Mouse (Mus musculus): ENCODE measurements around the gene Cda. TPM values are rescaled to one million over a fixed set of nuclear protein-coding genes. Genes with fewer than 3 reads are reported as not detected.

Gene Cda
- polyA plus RNA-seq, 1 experiment from 2014 or later = 8.1 TPM

DNA sequence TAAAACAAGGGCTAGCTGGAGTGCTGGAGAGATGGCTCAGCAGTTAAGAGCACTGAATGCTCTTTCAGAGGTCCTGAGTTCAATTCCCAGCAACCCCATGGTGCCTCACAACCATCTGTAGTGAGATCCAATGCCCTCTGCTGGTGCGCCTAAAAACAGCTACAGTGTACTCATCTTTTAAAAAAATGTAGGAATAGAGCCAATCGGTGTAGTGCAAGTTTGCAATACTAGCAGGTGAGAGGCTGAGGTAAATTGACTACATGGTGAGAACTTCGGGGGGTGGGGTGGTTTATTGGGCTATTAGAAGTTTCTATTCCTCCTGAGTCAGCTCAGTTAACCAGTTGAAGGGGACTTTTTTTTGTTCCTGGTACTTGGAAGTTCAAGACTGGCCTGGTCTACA lies 7.3 kb upstream of the Cda start:
- no peak overlapping the region for H3K9ac ChIP-seq (ENCODE audit: low read depth, low read length)
- no peak overlapping the region for H3K27ac ChIP-seq (ENCODE audit: low read depth, low read length)
- no peaks in the 10 kb centered on the region for H3K27me3 ChIP-seq (replicated peaks; ENCODE audit: control insufficient read depth, insufficient read depth, low read length)
- H3K4me2 ChIP-seq (ENCODE audit: low read length) = no peak overlapping the region
- no peaks in the 10 kb centered on the region for H3K9me3 ChIP-seq (ENCODE audit: control insufficient read depth, low read length)
- H3K4me1 ChIP-seq (ENCODE audit: control insufficient read depth, insufficient read depth, low read depth, low read length) = peaks cover 8% of the 10 kb centered on the region
- 91% methylated on average over 3 of the region's 3 CpGs for WGBS
- H3K36me3 ChIP-seq (ENCODE audit: control insufficient read depth, insufficient read depth, low read length) = no peaks in the 10 kb centered on the region
- no peak for ATAC-seq
- no peak overlapping the region for H3K4me3 ChIP-seq (ENCODE audit: low read length)

- Histone ChIP-seq H3K9me3 (ENCODE audit: control insufficient read depth, low read length) (no peaks in the 10 kb centered on the region), H3K4me2 (ENCODE audit: low read length) (no peak overlapping the region), H3K27ac (ENCODE audit: low read depth, low read length) (no peak overlapping the region), H3K36me3 (ENCODE audit: control insufficient read depth, insufficient read depth, low read length) (no peaks in the 10 kb centered on the region), H3K27me3 (replicated peaks; ENCODE audit: control insufficient read depth, insufficient read depth, low read length) (peaks cover 3% of the 10 kb centered on the region), H3K4me3 (ENCODE audit: low read length) (no peak overlapping the region), H3K9ac (ENCODE audit: low read depth, low read length) (no peak overlapping the region), H3K4me1 (ENCODE audit: control insufficient read depth, insufficient read depth, low read depth, low read length) (peaks cover 8% of the 10 kb centered on the region)
- 75% methylated on average over 5 of the region's 5 CpGs for WGBS
- no peak for ATAC-seq
Measured at GRCm38 (mm10) chr4:138370996-138371516, 3.3 kb upstream of the Cda start.

DNA sequence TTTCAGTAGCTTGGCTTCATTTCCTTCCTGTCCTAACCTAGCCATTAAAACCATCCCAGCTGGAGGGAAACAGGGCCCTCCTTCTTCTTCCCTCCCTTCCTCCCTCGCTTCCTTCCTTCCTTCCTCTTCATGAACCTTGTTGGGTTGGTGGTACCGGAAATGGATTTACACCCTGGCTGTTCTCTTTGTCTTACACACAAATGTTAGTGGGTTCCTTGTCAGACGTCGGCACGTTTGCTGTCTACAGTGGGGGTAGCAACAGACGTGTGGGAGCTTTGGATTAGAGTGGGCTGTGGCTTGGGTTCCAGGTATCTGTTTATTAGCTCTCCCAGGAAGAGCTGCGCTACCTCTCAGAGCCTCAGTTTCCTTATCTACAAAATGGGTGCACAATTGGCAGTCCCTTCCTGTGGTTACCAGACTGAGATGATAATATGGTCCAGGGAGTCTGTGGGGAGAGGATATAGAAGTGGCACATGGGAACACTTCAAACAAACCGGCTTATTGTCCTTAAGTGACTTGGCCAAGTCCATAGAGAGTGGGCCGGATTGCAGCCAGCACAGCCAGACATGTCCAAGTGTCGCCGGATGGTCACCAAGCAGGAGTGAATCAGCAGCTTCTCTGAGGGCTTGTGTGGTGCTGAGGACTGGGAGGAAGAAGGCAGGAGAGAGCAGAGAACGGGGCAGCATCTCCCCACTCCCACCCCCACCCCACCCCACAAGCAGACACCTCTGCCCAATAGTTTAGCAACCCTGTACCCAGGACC lies 887 bp upstream of the Cda start:
- Histone ChIP-seq H3K4me3 (ENCODE audit: low read length) (no peak overlapping the region), H3K27ac (ENCODE audit: low read depth, low read length) (no peak overlapping the region), H3K9me3 (ENCODE audit: control insufficient read depth, low read length) (no peaks in the 10 kb centered on the region), H3K9ac (ENCODE audit: low read depth, low read length) (no peak overlapping the region), H3K36me3 (ENCODE audit: control insufficient read depth, insufficient read depth, low read length) (no peaks in the 10 kb centered on the region), H3K4me1 (ENCODE audit: control insufficient read depth, insufficient read depth, low read depth, low read length) (peaks cover 8% of the 10 kb centered on the region), H3K4me2 (ENCODE audit: low read length) (peak overlapping the region; percentile 58), H3K27me3 (replicated peaks; ENCODE audit: control insufficient read depth, insufficient read depth, low read length) (peaks cover 3% of the 10 kb centered on the region)
- WGBS = 85% methylated on average over 11 of the region's 12 CpGs
- no peak for ATAC-seq

GRCm38 (mm10) chr4:138366561-138366960 lies 1.2 kb downstream of the Cda start:
- H3K27me3 ChIP-seq (replicated peaks; ENCODE audit: control insufficient read depth, insufficient read depth, low read length) = peaks cover 3% of the 10 kb centered on the region
- no peak overlapping the region for H3K9ac ChIP-seq (ENCODE audit: low read depth, low read length)
- H3K36me3 ChIP-seq (ENCODE audit: control insufficient read depth, insufficient read depth, low read length) = no peaks in the 10 kb centered on the region
- no peak for ATAC-seq
- H3K9me3 ChIP-seq (ENCODE audit: control insufficient read depth, low read length) = no peaks in the 10 kb centered on the region
- no peak overlapping the region for H3K27ac ChIP-seq (ENCODE audit: low read depth, low read length)
- H3K4me2 ChIP-seq (ENCODE audit: low read length) = no peak overlapping the region
- WGBS = 91% methylated on average over 2 of the region's 2 CpGs
- peaks cover 8% of the 10 kb centered on the region for H3K4me1 ChIP-seq (ENCODE audit: control insufficient read depth, insufficient read depth, low read depth, low read length)
- no peak overlapping the region for H3K4me3 ChIP-seq (ENCODE audit: low read length)

DNA sequence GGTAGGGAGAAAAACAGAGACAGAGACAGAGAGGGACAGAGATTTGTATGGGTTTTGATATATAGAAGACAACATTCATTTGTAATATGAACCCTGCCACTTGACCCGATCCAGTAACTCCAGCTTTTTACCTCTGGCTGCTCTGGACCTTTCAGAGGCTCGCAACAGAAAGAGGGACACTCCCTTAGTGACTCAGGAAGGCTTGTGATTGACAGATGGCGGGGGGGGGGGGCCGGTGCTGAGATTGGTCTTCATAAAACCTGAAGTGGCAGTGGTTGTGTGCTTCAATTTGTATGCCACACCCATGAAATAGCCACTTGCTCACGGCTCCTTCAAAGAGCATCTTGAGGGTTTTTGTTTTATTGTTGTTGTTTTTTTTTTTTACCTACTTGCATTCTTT lies 4.3 kb downstream of the Cda start:
- Histone ChIP-seq H3K9ac (ENCODE audit: low read depth, low read length) (no peak overlapping the region), H3K27ac (ENCODE audit: low read depth, low read length) (no peak overlapping the region), H3K4me1 (ENCODE audit: control insufficient read depth, insufficient read depth, low read depth, low read length) (peaks cover 11% of the 10 kb centered on the region), H3K36me3 (ENCODE audit: control insufficient read depth, insufficient read depth, low read length) (no peaks in the 10 kb centered on the region), H3K4me3 (ENCODE audit: low read length) (no peak overlapping the region), H3K9me3 (ENCODE audit: control insufficient read depth, low read length) (no peaks in the 10 kb centered on the region), H3K27me3 (replicated peaks; ENCODE audit: control insufficient read depth, insufficient read depth, low read length) (peaks cover 2% of the 10 kb centered on the region), H3K4me2 (ENCODE audit: low read length) (no peak overlapping the region)
- ATAC-seq = no peak
- 69% methylated on average over 5 of the region's 5 CpGs for WGBS

DNA sequence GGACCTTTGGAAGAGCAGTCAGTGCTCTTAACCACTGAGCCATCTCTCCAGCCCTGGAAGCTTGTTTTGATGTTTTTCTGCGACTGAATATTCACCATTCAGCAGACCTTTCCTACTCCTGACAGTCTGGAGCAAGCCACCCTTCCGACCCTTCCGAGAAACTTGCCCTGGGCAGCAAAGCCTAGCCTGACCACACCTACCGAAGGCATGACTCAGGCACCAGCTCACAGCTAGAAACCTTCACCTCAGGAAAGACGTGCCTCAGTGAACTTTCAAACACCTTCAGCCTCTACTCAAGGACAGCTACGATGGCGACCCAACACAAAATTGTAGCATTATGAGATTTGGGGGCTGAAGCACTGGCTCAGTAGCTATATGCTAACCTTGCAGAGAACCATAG lies 4.9 kb downstream of the Cda start:
- Histone ChIP-seq H3K4me3 (ENCODE audit: low read length) (no peak overlapping the region), H3K9ac (ENCODE audit: low read depth, low read length) (no peak overlapping the region), H3K4me1 (ENCODE audit: control insufficient read depth, insufficient read depth, low read depth, low read length) (peaks cover 7% of the 10 kb centered on the region), H3K36me3 (ENCODE audit: control insufficient read depth, insufficient read depth, low read length) (no peaks in the 10 kb centered on the region), H3K27me3 (replicated peaks; ENCODE audit: control insufficient read depth, insufficient read depth, low read length) (no peaks in the 10 kb centered on the region), H3K4me2 (ENCODE audit: low read length) (no peak overlapping the region), H3K27ac (ENCODE audit: low read depth, low read length) (no peak overlapping the region), H3K9me3 (ENCODE audit: control insufficient read depth, low read length) (no peaks in the 10 kb centered on the region)
- no peak for ATAC-seq
- 84% methylated on average over 7 of the region's 7 CpGs for WGBS

DNA sequence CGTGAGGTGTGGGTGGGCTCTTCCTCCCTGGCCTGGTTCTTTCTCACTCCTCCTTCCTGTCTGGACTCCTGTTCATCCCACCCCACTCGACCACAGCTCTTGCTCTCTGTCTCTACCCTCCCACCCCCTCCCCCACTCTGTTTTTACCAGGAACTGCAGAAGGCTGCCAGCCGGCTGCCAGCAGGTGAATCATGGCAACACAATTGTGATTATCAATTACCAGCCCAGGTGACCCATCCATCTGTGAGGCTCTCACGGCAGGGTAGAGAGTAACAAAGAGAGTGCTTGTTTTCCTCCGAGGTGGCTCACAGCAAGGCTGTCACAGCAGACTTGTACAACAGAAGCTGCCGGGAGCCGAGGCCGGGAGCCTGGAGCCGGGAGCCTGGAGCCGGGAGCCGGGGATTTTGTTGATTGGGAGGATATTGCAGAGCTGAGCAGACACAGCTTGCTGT lies 6.4 kb downstream of the Cda start:
- Histone ChIP-seq H3K27ac (ENCODE audit: low read depth, low read length) (0 out of 2 replicates have a peak overlapping the region, but pooled peaks have one; percentile 51), H3K36me3 (ENCODE audit: control insufficient read depth, insufficient read depth, low read length) (no peaks in the 10 kb centered on the region), H3K4me2 (ENCODE audit: low read length) (peak overlapping the region; percentile 1), H3K4me3 (ENCODE audit: low read length) (no peak overlapping the region), H3K27me3 (replicated peaks; ENCODE audit: control insufficient read depth, insufficient read depth, low read length) (no peaks in the 10 kb centered on the region), H3K4me1 (ENCODE audit: control insufficient read depth, insufficient read depth, low read depth, low read length) (peaks cover 3% of the 10 kb centered on the region), H3K9me3 (ENCODE audit: control insufficient read depth, low read length) (no peaks in the 10 kb centered on the region), H3K9ac (ENCODE audit: low read depth, low read length) (peak overlapping the region; percentile 41; the same call in 1 of the 2 replicates)
- 0 out of 2 replicates have a peak, but pooled peaks have one; percentile 34 for ATAC-seq
- 6% methylated on average over 11 of the region's 11 CpGs for WGBS

- Histone ChIP-seq H3K4me2 (ENCODE audit: low read length) (no peak overlapping the region), H3K9ac (ENCODE audit: low read depth, low read length) (no peak overlapping the region), H3K27ac (ENCODE audit: low read depth, low read length) (no peak overlapping the region), H3K4me3 (ENCODE audit: low read length) (no peak overlapping the region), H3K4me1 (ENCODE audit: control insufficient read depth, insufficient read depth, low read depth, low read length) (peaks cover 3% of the 10 kb centered on the region), H3K36me3 (ENCODE audit: control insufficient read depth, insufficient read depth, low read length) (no peaks in the 10 kb centered on the region), H3K9me3 (ENCODE audit: control insufficient read depth, low read length) (no peaks in the 10 kb centered on the region), H3K27me3 (replicated peaks; ENCODE audit: control insufficient read depth, insufficient read depth, low read length) (no peaks in the 10 kb centered on the region)
- ATAC-seq = no peak
- 80% methylated on average over 3 of the region's 3 CpGs for WGBS
Measured at GRCm38 (mm10) chr4:138358176-138358575, 9.6 kb downstream of the Cda start.

GRCm38 (mm10) chr4:138356551-138356950 lies 11.2 kb downstream of the Cda start:
- whole genome bisulfite sequencing = 91% methylated on average over 12 of the region's 12 CpGs
- Histone ChIP-seq H3K36me3 (ENCODE audit: control insufficient read depth, insufficient read depth, low read length) (no peaks in the 10 kb centered on the region), H3K4me2 (ENCODE audit: low read length) (no peak overlapping the region), H3K4me1 (ENCODE audit: control insufficient read depth, insufficient read depth, low read depth, low read length) (peaks cover 3% of the 10 kb centered on the region; the same call in 1 of the 2 replicates), H3K9ac (ENCODE audit: low read depth, low read length) (no peak overlapping the region), H3K27ac (ENCODE audit: low read depth, low read length) (no peak overlapping the region), H3K9me3 (ENCODE audit: control insufficient read depth, low read length) (no peaks in the 10 kb centered on the region), H3K27me3 (replicated peaks; ENCODE audit: control insufficient read depth, insufficient read depth, low read length) (no peaks in the 10 kb centered on the region), H3K4me3 (ENCODE audit: low read length) (no peak overlapping the region)
- ATAC-seq = no peak
